Mouse (Mus musculus) CD4-positive, CD25-positive, alpha-beta regulatory T cell, adult 2 months (primary cell): ENCODE results near the gene Sh3kbp1.
"Not testable (repeated sequence)": the region's sequence is repeated elsewhere in the genome, so short reads cannot be mapped to it uniquely, and the experiment has no call there.

Experiments
- DNase-seq: peaks from one replicate; pipeline ENCODE4 v3.0.0-alpha.2; 2012; ENCODE audit warnings: low read depth, low spot score

Gene Sh3kbp1

GRCm38 (mm10) chrX:159626907-159627587 lies at the start of gene Sh3kbp1:
Gene Sh3kbp1 (plus strand): TSS chrX:159627272.
- DNase-seq = peak; percentile 79

- DNase-seq = not testable (repeated sequence)
Observed at GRCm38 (mm10) chrX:159584738-159585137, 42.3 kb upstream of the Sh3kbp1 start.

- no peak for DNase-seq
Observed at GRCm38 (mm10) chrX:159591633-159592032, 35.4 kb upstream of the Sh3kbp1 start.

GRCm38 (mm10) chrX:159597502-159597901 lies 29.6 kb upstream of the Sh3kbp1 start:
- no peak for DNase-seq

- DNase-seq = no peak
Observed at GRCm38 (mm10) chrX:159604832-159605231, 22.2 kb upstream of the Sh3kbp1 start.

- DNase-seq = peak; percentile 68
Observed at GRCm38 (mm10) chrX:159606936-159607335, 20.1 kb upstream of the Sh3kbp1 start.

- peak; percentile 72 for DNase-seq
Observed at GRCm38 (mm10) chrX:159626208-159626906, 715 bp upstream of the Sh3kbp1 start.

GRCm38 (mm10) chrX:159627588-159628566 lies 805 bp downstream of the Sh3kbp1 start:
- DNase-seq = peak; percentile 14

GRCm38 (mm10) chrX:159628629-159629028 lies 1.6 kb downstream of the Sh3kbp1 start:
- DNase-seq = no peak

GRCm38 (mm10) chrX:159629203-159629602 lies 2.1 kb downstream of the Sh3kbp1 start:
- no peak for DNase-seq

GRCm38 (mm10) chrX:159638500-159639227 lies 11.6 kb downstream of the Sh3kbp1 start:
- DNase-seq = no peak

- DNase-seq = no peak
Observed at GRCm38 (mm10) chrX:159639991-159640390, 12.9 kb downstream of the Sh3kbp1 start.

- DNase-seq = no peak
Observed at GRCm38 (mm10) chrX:159645314-159645713, 18.2 kb downstream of the Sh3kbp1 start.

- no peak for DNase-seq
Observed at GRCm38 (mm10) chrX:159647564-159647963, 20.5 kb downstream of the Sh3kbp1 start.

- DNase-seq = no peak
Observed at GRCm38 (mm10) chrX:159648598-159648997, 21.5 kb downstream of the Sh3kbp1 start.

- DNase-seq = peak; percentile 46
Observed at GRCm38 (mm10) chrX:159650130-159650678, 23.1 kb downstream of the Sh3kbp1 start.

GRCm38 (mm10) chrX:159650727-159651126 lies 23.7 kb downstream of the Sh3kbp1 start:
- no peak for DNase-seq

GRCm38 (mm10) chrX:159671388-159671787 lies 44.3 kb downstream of the Sh3kbp1 start:
- peak; percentile 27 for DNase-seq

GRCm38 (mm10) chrX:159672466-159672865 lies 45.4 kb downstream of the Sh3kbp1 start:
- DNase-seq = no peak

GRCm38 (mm10) chrX:159676242-159676641 lies 49.2 kb downstream of the Sh3kbp1 start:
- DNase-seq = peak; percentile 48
